Mouse (Mus musculus): Measurements from ENCODE around the gene Atg4a-ps. TPM values are rescaled to one million over a fixed set of nuclear protein-coding genes. Genes with fewer than 3 reads are reported as not detected.

The Atg4a-ps gene
- polyA plus RNA-seq, 1 experiment from 2014 or later: 0.09 TPM

DNA sequence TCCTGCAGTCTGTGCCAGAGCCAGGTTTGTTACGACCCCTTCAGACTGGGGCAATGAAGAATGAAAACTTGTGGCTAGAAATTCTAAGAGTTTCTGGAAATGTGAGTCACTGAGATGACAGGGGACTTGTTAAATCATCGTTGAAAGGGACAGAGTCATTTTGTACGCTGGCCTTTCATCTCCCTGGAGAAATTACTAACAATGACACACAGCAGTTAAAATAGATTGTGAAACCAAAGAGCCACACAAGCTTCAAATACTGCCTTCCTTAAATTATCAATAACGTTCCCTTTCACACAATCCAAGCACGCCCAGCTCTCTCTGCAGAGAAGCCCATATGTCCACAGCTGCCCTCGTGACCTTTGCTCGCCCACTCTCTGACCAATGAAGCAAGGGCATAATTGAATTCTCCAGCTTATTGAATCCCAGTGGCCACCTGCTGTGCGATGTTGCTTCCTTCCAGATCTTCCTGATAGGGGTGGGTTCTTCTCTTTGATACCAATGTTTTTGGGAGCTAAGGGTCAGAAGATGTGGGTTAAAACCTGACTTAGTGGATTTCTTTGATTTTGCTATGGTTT lies 5.6 kb downstream of the Atg4a-ps start:
- no peaks in the 10 kb centered on the region for H3K9me3 ChIP-seq (replicated peaks; ENCODE audit: control insufficient read depth, low read length)
- H3K27ac ChIP-seq (ENCODE audit: low read depth, low read length): no peak overlapping the region
- WGBS (ENCODE audit: insufficient replicate concordance): 69% methylated on average over 8 of the region's 8 CpGs
- no peak for ATAC-seq (replicated peaks; ENCODE audit: insufficient number of reproducible peaks, low FRiP score, low TSS enrichment)
- H3K9ac ChIP-seq (ENCODE audit: low read depth, low read length): no peak overlapping the region
- no peaks in the 10 kb centered on the region for H3K4me1 ChIP-seq (ENCODE audit: control insufficient read depth, insufficient read depth, low read length)
- H3K36me3 ChIP-seq (ENCODE audit: control insufficient read depth, insufficient read depth, low read length): no peaks in the 10 kb centered on the region
- H3K27me3 ChIP-seq (ENCODE audit: control insufficient read depth, insufficient read depth, low read length): no peaks in the 10 kb centered on the region
- no peak overlapping the region for H3K4me3 ChIP-seq (ENCODE audit: low read depth, low read length)
- no peak overlapping the region for H3K4me2 ChIP-seq

GRCm38 (mm10) chr3:103637641-103638040 lies 8.2 kb downstream of the Atg4a-ps start:
- H3K27ac ChIP-seq (ENCODE audit: low read depth, low read length): no peak overlapping the region
- H3K4me3 ChIP-seq (ENCODE audit: low read depth, low read length): no peak overlapping the region
- ATAC-seq (replicated peaks; ENCODE audit: insufficient number of reproducible peaks, low FRiP score, low TSS enrichment): no peak
- H3K9ac ChIP-seq (ENCODE audit: low read depth, low read length): no peak overlapping the region
- H3K9me3 ChIP-seq (replicated peaks; ENCODE audit: control insufficient read depth, low read length): no peaks in the 10 kb centered on the region
- no peaks in the 10 kb centered on the region for H3K36me3 ChIP-seq (ENCODE audit: control insufficient read depth, insufficient read depth, low read length)
- WGBS (ENCODE audit: insufficient replicate concordance): 69% methylated on average over 1 of the region's 1 CpGs
- no peaks in the 10 kb centered on the region for H3K27me3 ChIP-seq (ENCODE audit: control insufficient read depth, insufficient read depth, low read length)
- no peak overlapping the region for H3K4me2 ChIP-seq
- no peaks in the 10 kb centered on the region for H3K4me1 ChIP-seq (ENCODE audit: control insufficient read depth, insufficient read depth, low read length)

DNA sequence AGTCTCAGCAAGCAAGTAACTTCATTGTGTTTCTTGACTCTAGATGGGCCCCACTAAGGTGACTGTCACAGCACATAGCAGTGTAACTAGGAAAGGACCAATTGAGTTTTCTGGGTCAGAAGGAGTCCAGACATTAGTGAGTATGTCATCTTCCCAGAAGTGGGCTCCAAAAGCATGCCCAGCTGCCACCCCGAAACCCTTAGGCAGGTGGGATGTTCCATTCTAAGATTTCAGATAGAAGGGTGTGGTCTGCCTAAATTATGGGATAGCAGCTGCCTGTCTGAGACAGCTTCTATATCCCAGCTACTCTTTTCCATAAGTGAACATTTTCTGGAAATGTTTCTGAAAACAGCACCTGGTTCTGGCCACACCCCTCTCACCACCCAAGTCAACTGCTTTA lies 11.6 kb downstream of the Atg4a-ps start:
- H3K9ac ChIP-seq (ENCODE audit: low read depth, low read length): no peak overlapping the region
- ATAC-seq (replicated peaks; ENCODE audit: insufficient number of reproducible peaks, low FRiP score, low TSS enrichment): no peak

GRCm38 (mm10) chr3:103633831-103634230 lies 12.0 kb downstream of the Atg4a-ps start:
- Histone ChIP-seq H3K4me1 (ENCODE audit: control insufficient read depth, insufficient read depth, low read length) (no peaks in the 10 kb centered on the region), H3K4me2 (no peak overlapping the region), H3K4me3 (ENCODE audit: low read depth, low read length) (no peak overlapping the region), H3K27me3 (ENCODE audit: control insufficient read depth, insufficient read depth, low read length) (no peaks in the 10 kb centered on the region), H3K9ac (ENCODE audit: low read depth, low read length) (no peak overlapping the region), H3K9me3 (replicated peaks; ENCODE audit: control insufficient read depth, low read length) (no peaks in the 10 kb centered on the region), H3K36me3 (ENCODE audit: control insufficient read depth, insufficient read depth, low read length) (no peaks in the 10 kb centered on the region), H3K27ac (ENCODE audit: low read depth, low read length) (no peak overlapping the region)
- no peak for ATAC-seq (replicated peaks; ENCODE audit: insufficient number of reproducible peaks, low FRiP score, low TSS enrichment)
- WGBS (ENCODE audit: insufficient replicate concordance): 63% methylated on average over 4 of the region's 4 CpGs

More for the DNA sequence above, 11.6 kb downstream of the Atg4a-ps start:
- Histone ChIP-seq H3K27ac (ENCODE audit: low read depth, low read length) (no peak overlapping the region), H3K4me1 (ENCODE audit: control insufficient read depth, insufficient read depth, low read length) (no peaks in the 10 kb centered on the region), H3K9me3 (replicated peaks; ENCODE audit: control insufficient read depth, low read length) (no peaks in the 10 kb centered on the region), H3K27me3 (ENCODE audit: control insufficient read depth, insufficient read depth, low read length) (no peaks in the 10 kb centered on the region), H3K4me2 (no peak overlapping the region), H3K4me3 (ENCODE audit: low read depth, low read length) (no peak overlapping the region), H3K36me3 (ENCODE audit: control insufficient read depth, insufficient read depth, low read length) (no peaks in the 10 kb centered on the region)
- WGBS (ENCODE audit: insufficient replicate concordance): 83% methylated on average over 1 of the region's 1 CpGs

- H3K27ac ChIP-seq (ENCODE audit: low read depth, low read length): no peak overlapping the region
- no peak overlapping the region for H3K9ac ChIP-seq (ENCODE audit: low read depth, low read length)
- no peak overlapping the region for H3K4me3 ChIP-seq (ENCODE audit: low read depth, low read length)
- ATAC-seq (replicated peaks; ENCODE audit: insufficient number of reproducible peaks, low FRiP score, low TSS enrichment): no peak
- no peaks in the 10 kb centered on the region for H3K4me1 ChIP-seq (ENCODE audit: control insufficient read depth, insufficient read depth, low read length)
- 80% methylated on average over 7 of the region's 7 CpGs for WGBS (ENCODE audit: insufficient replicate concordance)
- no peaks in the 10 kb centered on the region for H3K9me3 ChIP-seq (replicated peaks; ENCODE audit: control insufficient read depth, low read length)
- H3K36me3 ChIP-seq (ENCODE audit: control insufficient read depth, insufficient read depth, low read length): no peaks in the 10 kb centered on the region
- no peaks in the 10 kb centered on the region for H3K27me3 ChIP-seq (ENCODE audit: control insufficient read depth, insufficient read depth, low read length)
- H3K4me2 ChIP-seq: no peak overlapping the region
These were observed 12.7 kb downstream of the Atg4a-ps start for GRCm38 (mm10) chr3:103633124-103633523.

DNA sequence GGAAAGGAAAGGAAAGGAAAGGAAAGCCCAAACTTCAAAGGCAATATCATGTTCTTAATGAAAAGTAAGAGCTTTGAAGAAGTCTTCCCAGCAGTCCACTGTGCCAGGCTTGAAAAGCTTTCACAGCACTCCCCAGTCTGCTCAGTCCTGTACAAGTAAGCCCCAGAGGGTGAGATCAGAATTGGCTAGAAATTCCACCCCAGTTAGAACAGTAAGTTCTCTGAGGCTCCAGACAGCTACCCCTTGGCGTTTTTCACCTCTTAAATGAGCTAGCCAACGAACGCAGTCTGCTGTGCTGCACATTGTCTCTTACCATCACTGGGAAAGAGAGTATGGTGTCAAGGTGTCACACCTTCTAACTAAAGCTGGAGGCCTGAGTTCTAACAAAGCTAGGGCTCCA lies 18.2 kb downstream of the Atg4a-ps start:
- H3K9ac ChIP-seq (ENCODE audit: low read depth, low read length): no peak overlapping the region
- ATAC-seq (replicated peaks; ENCODE audit: insufficient number of reproducible peaks, low FRiP score, low TSS enrichment): no peak
- no peaks in the 10 kb centered on the region for H3K36me3 ChIP-seq (ENCODE audit: control insufficient read depth, insufficient read depth, low read length)
- no peaks in the 10 kb centered on the region; the same call in 1 of the 2 replicates for H3K9me3 ChIP-seq (replicated peaks; ENCODE audit: control insufficient read depth, low read length)
- H3K4me3 ChIP-seq (ENCODE audit: low read depth, low read length): no peak overlapping the region
- H3K27me3 ChIP-seq (ENCODE audit: control insufficient read depth, insufficient read depth, low read length): no peaks in the 10 kb centered on the region
- H3K4me2 ChIP-seq: no peak overlapping the region
- 88% methylated on average over 3 of the region's 3 CpGs for WGBS (ENCODE audit: insufficient replicate concordance)
- H3K4me1 ChIP-seq (ENCODE audit: control insufficient read depth, insufficient read depth, low read length): no peaks in the 10 kb centered on the region
- no peak overlapping the region for H3K27ac ChIP-seq (ENCODE audit: low read depth, low read length)

- H3K27me3 ChIP-seq (ENCODE audit: control insufficient read depth, insufficient read depth, low read length): no peaks in the 10 kb centered on the region
- no peak overlapping the region for H3K27ac ChIP-seq (ENCODE audit: low read depth, low read length)
- no peaks in the 10 kb centered on the region; the same call in 1 of the 2 replicates for H3K9me3 ChIP-seq (replicated peaks; ENCODE audit: control insufficient read depth, low read length)
- no peak overlapping the region for H3K9ac ChIP-seq (ENCODE audit: low read depth, low read length)
- no peak for ATAC-seq (replicated peaks; ENCODE audit: insufficient number of reproducible peaks, low FRiP score, low TSS enrichment)
- no peak overlapping the region for H3K4me2 ChIP-seq
- H3K36me3 ChIP-seq (ENCODE audit: control insufficient read depth, insufficient read depth, low read length): no peaks in the 10 kb centered on the region
- WGBS (ENCODE audit: insufficient replicate concordance): 77% methylated on average over 4 of the region's 4 CpGs
- no peaks in the 10 kb centered on the region for H3K4me1 ChIP-seq (ENCODE audit: control insufficient read depth, insufficient read depth, low read length)
- H3K4me3 ChIP-seq (ENCODE audit: low read depth, low read length): no peak overlapping the region
These were observed 19.4 kb downstream of the Atg4a-ps start for GRCm38 (mm10) chr3:103626481-103626880.

DNA sequence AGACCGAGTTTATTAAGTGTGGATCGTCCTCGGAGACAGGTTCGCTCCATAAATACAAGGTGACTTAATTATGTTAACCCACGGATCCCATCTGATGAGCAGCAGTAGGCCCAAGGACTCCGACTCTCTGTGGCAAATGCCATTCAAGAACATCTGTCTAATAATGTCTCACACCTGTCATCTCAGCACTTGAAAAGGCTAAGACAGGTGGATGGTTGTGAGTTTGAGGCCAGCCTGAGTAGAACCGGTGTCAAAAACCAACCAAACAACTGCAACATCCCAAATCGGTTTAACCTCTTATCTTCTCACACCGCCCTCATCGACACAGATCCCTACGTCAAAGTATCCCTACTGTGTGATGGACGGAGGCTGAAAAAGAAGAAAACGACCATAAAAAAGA lies 20.7 kb downstream of the Atg4a-ps start:
- ATAC-seq (replicated peaks; ENCODE audit: insufficient number of reproducible peaks, low FRiP score, low TSS enrichment): no peak
- Histone ChIP-seq H3K4me2 (no peak overlapping the region), H3K4me3 (ENCODE audit: low read depth, low read length) (no peak overlapping the region), H3K36me3 (ENCODE audit: control insufficient read depth, insufficient read depth, low read length) (no peaks in the 10 kb centered on the region), H3K27me3 (ENCODE audit: control insufficient read depth, insufficient read depth, low read length) (no peaks in the 10 kb centered on the region), H3K27ac (ENCODE audit: low read depth, low read length) (no peak overlapping the region), H3K9ac (ENCODE audit: low read depth, low read length) (no peak overlapping the region), H3K4me1 (ENCODE audit: control insufficient read depth, insufficient read depth, low read length) (no peaks in the 10 kb centered on the region), H3K9me3 (replicated peaks; ENCODE audit: control insufficient read depth, low read length) (no peaks in the 10 kb centered on the region; the same call in 1 of the 2 replicates)
- WGBS (ENCODE audit: insufficient replicate concordance): 87% methylated on average over 13 of the region's 13 CpGs

DNA sequence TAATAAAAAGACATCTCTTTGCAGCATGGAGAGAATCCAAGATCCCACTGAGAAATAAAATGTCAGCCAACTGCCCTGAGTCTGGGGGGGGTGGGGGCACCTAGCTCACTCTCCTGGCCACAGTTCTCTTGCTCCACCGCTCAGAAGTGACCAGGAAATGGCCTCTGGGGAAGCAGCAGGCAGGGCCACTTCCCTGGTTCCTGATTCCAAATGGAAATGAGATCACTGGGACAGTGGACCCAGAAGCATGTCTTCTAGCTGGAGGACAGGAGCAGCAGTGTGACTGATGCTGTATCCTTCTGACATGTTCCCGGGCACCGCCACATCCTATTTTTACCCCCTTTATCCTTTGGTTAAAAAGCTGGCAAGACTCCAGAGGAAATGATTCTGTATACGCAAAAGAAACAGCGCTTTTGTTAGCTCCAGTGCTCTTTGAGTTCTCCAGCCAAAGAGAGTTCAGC lies 21.2 kb downstream of the Atg4a-ps start:
- Histone ChIP-seq H3K27me3 (ENCODE audit: control insufficient read depth, insufficient read depth, low read length) (no peaks in the 10 kb centered on the region), H3K4me3 (ENCODE audit: low read depth, low read length) (no peak overlapping the region), H3K4me2 (no peak overlapping the region), H3K27ac (ENCODE audit: low read depth, low read length) (no peak overlapping the region), H3K4me1 (ENCODE audit: control insufficient read depth, insufficient read depth, low read length) (no peaks in the 10 kb centered on the region), H3K9ac (ENCODE audit: low read depth, low read length) (no peak overlapping the region), H3K36me3 (ENCODE audit: control insufficient read depth, insufficient read depth, low read length) (no peaks in the 10 kb centered on the region), H3K9me3 (replicated peaks; ENCODE audit: control insufficient read depth, low read length) (no peaks in the 10 kb centered on the region; the same call in 1 of the 2 replicates)
- no peak for ATAC-seq (replicated peaks; ENCODE audit: insufficient number of reproducible peaks, low FRiP score, low TSS enrichment)
- WGBS (ENCODE audit: insufficient replicate concordance): 47% methylated on average over 5 of the region's 5 CpGs

Measured in heart, embryonic 11.5 days (tissue).